Mouse (Mus musculus): Measurements from ENCODE around the gene Pla2g15.

DNA sequence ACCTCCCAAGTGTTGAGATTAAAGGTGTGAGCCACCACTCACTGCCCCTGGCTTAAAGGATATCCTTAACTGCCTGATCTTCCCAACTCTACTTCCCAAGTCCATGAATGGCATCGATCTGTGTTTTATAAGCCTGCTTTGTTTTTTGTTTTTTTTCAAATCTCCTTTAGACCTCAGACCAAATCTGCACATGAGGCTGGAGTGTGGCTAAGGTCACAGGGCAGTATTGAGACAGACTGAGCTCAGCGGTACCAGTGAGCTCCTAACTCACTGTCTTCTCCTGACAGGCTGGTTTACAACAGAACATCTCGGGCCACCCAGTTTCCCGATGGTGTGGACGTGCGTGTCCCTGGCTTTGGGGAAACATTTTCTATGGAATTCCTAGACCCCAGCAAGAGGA, 9.7 kb downstream of the Pla2g15 start:
- no peak for TF ChIP-seq CTCF (IDR thresholded peaks at IDR 0.05; ENCODE audit: borderline replicate concordance, extremely low read depth, insufficient read depth, insufficient read length)
- no peak for TF ChIP-seq POLR2A (IDR thresholded peaks at IDR 0.05; ENCODE audit: borderline replicate concordance, extremely low read depth, insufficient read depth, insufficient read length, poor library complexity, severe bottlenecking)
